Mouse (Mus musculus): ENCODE measurements at regions not wholly inside any gene's neighbourhood (a gene's known extent, or its start where the extent isn't known, plus 50 kb on each side); places are given as distances from the start of the nearest gene placed in this dataset.

DNA sequence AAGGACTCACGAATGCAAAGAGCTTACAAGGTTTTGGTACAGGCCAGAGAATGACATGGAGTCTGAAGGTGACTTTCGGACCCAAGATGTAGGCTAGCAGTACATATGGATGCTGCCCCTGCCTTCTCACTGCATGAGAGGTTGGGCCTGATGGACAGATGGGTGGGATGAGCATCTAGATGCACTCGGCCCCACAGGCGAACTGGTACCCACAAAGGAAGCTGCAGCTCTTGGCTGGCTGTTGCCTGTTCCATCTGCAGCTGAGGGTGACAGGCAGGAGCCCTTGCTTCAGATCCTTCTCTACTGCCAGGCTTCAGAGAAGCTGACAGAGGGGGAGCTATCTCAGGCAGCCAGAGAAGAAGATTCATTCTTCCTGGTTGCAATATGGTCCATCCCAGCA is 216.8 kb upstream of the Tas2r119 start:
- H3K4me1 ChIP-seq (ENCODE audit: control insufficient read depth in 1 of 2, insufficient read depth in 2 of 2, low read length in 2 of 2): no peaks in the 10 kb centered on the region
- H3K36me3 ChIP-seq (ENCODE audit: control insufficient read depth in 1 of 2, insufficient read depth in 2 of 2, low read length in 2 of 2): no peaks in the 10 kb centered on the region
- no peak overlapping the region for H3K4me3 ChIP-seq (ENCODE audit: control insufficient read depth in 1 of 2, insufficient read depth in 1 of 2, low read depth in 2 of 2, low read length in 2 of 2)
- no peak for TF ChIP-seq TBP (IDR thresholded peaks at IDR 0.05; ENCODE audit: low read depth, low read length)
- TF ChIP-seq EP300 (IDR thresholded peaks at IDR 0.05; ENCODE audit: low read depth in 1 of 2, low read length in 2 of 2): no peak
- no peak for TF ChIP-seq RCOR1 (IDR thresholded peaks at IDR 0.05; ENCODE audit: low read depth, low read length)
- H3K27ac ChIP-seq (ENCODE audit: control insufficient read depth, low read depth, low read length): no peak overlapping the region
- no peak for DNase-seq (ENCODE audit: low read depth, low spot score)
- H3K9ac ChIP-seq (ENCODE audit: control insufficient read depth, low read depth, low read length, poor library complexity, severe bottlenecking): no peak overlapping the region
- H3K27me3 ChIP-seq (ENCODE audit: control insufficient read depth in 1 of 2, insufficient read depth in 2 of 2, low read length in 2 of 2): no peaks in the 10 kb centered on the region
- H3K9me3 ChIP-seq (replicated peaks; ENCODE audit: insufficient read depth, low read length): no peaks in the 10 kb centered on the region
- no peaks in the 10 kb centered on the region for H3K79me2 ChIP-seq (ENCODE audit: control insufficient read depth, insufficient read depth, low read length, poor library complexity)

DNA sequence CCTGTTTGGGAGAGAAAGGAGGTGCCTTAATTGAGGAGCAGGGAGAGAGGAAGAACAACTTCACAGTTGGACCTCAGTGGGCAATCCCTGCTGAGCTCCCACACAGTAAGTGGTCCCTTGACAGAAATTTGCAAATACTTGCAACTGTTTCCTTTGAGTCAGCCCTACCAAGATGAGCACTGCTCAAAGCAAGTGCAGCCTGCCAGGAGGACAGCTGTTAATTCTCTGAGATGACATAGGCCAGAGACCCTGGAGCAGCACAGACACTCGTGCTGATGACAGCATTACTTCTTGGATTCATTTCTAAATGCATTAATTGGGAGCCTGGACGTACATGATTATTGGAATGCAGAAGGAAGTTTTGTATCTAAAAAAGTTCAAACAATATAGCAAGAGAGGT is 215.1 kb upstream of the Tas2r119 start:
- Histone ChIP-seq H3K4me3 (ENCODE audit: control insufficient read depth in 1 of 2, insufficient read depth in 1 of 2, low read depth in 2 of 2, low read length in 2 of 2) (no peak overlapping the region), H3K27ac (ENCODE audit: control insufficient read depth, low read depth, low read length) (no peak overlapping the region), H3K4me1 (ENCODE audit: control insufficient read depth in 1 of 2, insufficient read depth in 2 of 2, low read length in 2 of 2) (no peaks in the 10 kb centered on the region), H3K9ac (ENCODE audit: control insufficient read depth, low read depth, low read length, poor library complexity, severe bottlenecking) (no peak overlapping the region), H3K36me3 (ENCODE audit: control insufficient read depth in 1 of 2, insufficient read depth in 2 of 2, low read length in 2 of 2) (no peaks in the 10 kb centered on the region), H3K79me2 (ENCODE audit: control insufficient read depth, insufficient read depth, low read length, poor library complexity) (no peaks in the 10 kb centered on the region), H3K9me3 (replicated peaks; ENCODE audit: insufficient read depth, low read length) (no peaks in the 10 kb centered on the region), H3K27me3 (ENCODE audit: control insufficient read depth in 1 of 2, insufficient read depth in 2 of 2, low read length in 2 of 2) (no peaks in the 10 kb centered on the region)
- no peak for DNase-seq (ENCODE audit: low read depth, low spot score)
- TF ChIP-seq SMC3 (IDR thresholded peaks at IDR 0.05; ENCODE audit: low read depth, low read length): no peak

DNA sequence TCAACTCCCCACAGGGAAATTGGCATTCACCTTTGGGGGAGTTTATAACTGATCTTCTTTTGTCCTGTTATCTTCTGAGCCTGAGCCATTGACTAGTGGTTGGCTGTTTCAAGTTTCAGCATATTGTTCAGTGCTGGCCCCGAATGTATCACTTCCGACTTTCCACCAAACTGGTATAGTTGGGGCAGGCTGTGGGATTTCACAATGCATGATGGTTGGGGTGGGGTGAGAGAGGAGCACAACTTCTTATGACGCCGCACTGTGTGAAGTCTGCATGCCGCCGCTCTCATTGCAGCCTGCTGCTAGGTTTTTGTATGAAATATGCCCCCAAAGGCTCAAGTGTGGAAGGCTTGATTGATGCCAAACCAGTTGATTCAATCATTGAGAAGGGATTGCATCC is 212.2 kb upstream of the Tas2r119 start:
- H3K27me3 ChIP-seq (ENCODE audit: control insufficient read depth in 1 of 2, insufficient read depth in 2 of 2, low read length in 2 of 2): no peaks in the 10 kb centered on the region
- DNase-seq (ENCODE audit: low read depth, low spot score): no peak
- H3K9ac ChIP-seq (ENCODE audit: control insufficient read depth, low read depth, low read length, poor library complexity, severe bottlenecking): no peak overlapping the region
- H3K27ac ChIP-seq (ENCODE audit: control insufficient read depth, low read depth, low read length): no peak overlapping the region
- no peak overlapping the region for H3K4me3 ChIP-seq (ENCODE audit: control insufficient read depth in 1 of 2, insufficient read depth in 1 of 2, low read depth in 2 of 2, low read length in 2 of 2)
- H3K9me3 ChIP-seq (replicated peaks; ENCODE audit: insufficient read depth, low read length): no peaks in the 10 kb centered on the region
- no peaks in the 10 kb centered on the region for H3K36me3 ChIP-seq (ENCODE audit: control insufficient read depth in 1 of 2, insufficient read depth in 2 of 2, low read length in 2 of 2)
- no peaks in the 10 kb centered on the region for H3K79me2 ChIP-seq (ENCODE audit: control insufficient read depth, insufficient read depth, low read length, poor library complexity)
- TF ChIP-seq KAT2A (conservative IDR thresholded peaks at IDR 0.05; ENCODE audit: low read depth, low read length) (no peak), ELF1 (IDR thresholded peaks at IDR 0.05; ENCODE audit: low read depth, low read length) (no peak), E2F4 (IDR thresholded peaks at IDR 0.05; ENCODE audit: borderline replicate concordance, low read depth, low read length) (no peak), USF1 (IDR thresholded peaks at IDR 0.05; ENCODE audit: low read depth, low read length) (no peak), NRF1 (IDR thresholded peaks at IDR 0.05; ENCODE audit: insufficient read depth, low read depth, low read length, poor library complexity, severe bottlenecking) (no peak), EP300 (IDR thresholded peaks at IDR 0.05; ENCODE audit: low read depth in 1 of 2, low read length in 2 of 2) (no peak), MAX (IDR thresholded peaks at IDR 0.05; ENCODE audit: low read length) (no peak), RAD21 (IDR thresholded peaks at IDR 0.05; ENCODE audit: low read depth, low read length) (no peak), TAL1 (IDR thresholded peaks at IDR 0.05; ENCODE audit: low read length) (no peak), RCOR1 (IDR thresholded peaks at IDR 0.05; ENCODE audit: low read depth, low read length) (no peak), ZKSCAN1 (IDR thresholded peaks at IDR 0.05; ENCODE audit: low read depth, low read length) (no peak), SMC3 (IDR thresholded peaks at IDR 0.05; ENCODE audit: low read depth, low read length) (no peak)
- no peaks in the 10 kb centered on the region for H3K4me1 ChIP-seq (ENCODE audit: control insufficient read depth in 1 of 2, insufficient read depth in 2 of 2, low read length in 2 of 2)
